Mouse (Mus musculus): ENCODE data around the gene Map4k4.

Map4k4 gene

DNA sequence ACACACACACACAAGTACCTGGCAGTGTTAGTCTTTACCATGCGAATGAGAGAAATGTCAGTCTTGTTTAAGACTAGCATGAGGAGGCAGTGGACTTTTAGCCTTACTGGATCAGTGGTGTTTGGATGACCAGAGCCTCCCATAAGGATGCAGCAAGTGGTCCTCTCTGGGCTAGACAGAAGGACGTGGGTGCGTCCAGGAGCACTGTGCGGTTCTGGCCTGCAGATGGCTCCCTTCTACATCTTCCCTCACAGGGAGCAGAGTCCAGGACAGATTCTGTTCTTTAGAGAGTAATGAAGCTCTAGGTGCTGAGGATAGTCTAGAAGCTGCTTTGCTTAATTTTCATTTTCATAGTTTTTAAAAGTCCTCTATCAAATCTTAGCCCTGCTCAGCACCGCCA is 100.2 kb downstream of the Map4k4 start:
- peak; percentile 74 to 75 for DNase-seq (ENCODE audit: low spot score in 2 of 2)

- DNase-seq (ENCODE audit: low spot score in 2 of 2): no peak
Measured at GRCm38 (mm10) chr1:40002129-40002727, 101.5 kb downstream of the Map4k4 start.

- DNase-seq (ENCODE audit: low spot score in 2 of 2): no peak
Measured at GRCm38 (mm10) chr1:40006043-40006651, 105.4 kb downstream of the Map4k4 start.

DNA sequence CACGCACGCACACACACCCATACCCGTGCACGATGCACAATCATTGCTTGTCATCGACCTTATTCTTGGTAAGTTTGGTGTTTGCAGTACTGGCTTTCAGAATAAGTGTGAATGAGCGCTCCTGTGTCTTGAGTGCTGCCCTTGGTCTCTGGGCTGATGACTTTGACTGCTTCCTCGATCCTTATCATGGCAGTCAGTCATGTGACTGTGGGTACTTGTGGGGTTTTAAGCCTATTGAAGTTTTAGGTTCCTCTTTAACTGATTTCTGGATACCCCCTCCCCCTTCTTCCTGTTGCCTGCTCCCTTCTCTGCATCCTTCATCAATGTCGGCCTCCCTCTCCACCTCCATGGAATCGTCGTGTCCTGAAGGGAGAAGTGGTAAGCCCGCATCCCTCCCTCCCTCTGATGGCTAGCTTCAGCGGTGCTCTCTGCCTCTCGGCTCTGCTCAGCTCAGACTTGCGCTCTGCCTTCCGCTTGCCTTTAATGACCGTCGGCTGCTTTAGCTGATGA is 107.3 kb downstream of the Map4k4 start:
- no peak for DNase-seq (ENCODE audit: low spot score in 2 of 2)

GRCm38 (mm10) chr1:40012696-40013095 is 112.0 kb downstream of the Map4k4 start:
- no peak for DNase-seq (ENCODE audit: low spot score in 2 of 2)

- no peak for DNase-seq (ENCODE audit: low spot score in 2 of 2)
Measured at GRCm38 (mm10) chr1:40015066-40015678, 114.5 kb downstream of the Map4k4 start.

GRCm38 (mm10) chr1:40021617-40022016 is 120.9 kb downstream of the Map4k4 start:
- peak in 1 of 2 experiments; percentile 49 for DNase-seq (ENCODE audit: low spot score in 2 of 2)

- no peak for DNase-seq (ENCODE audit: low spot score in 2 of 2)
Measured at GRCm38 (mm10) chr1:40022472-40023135, 121.9 kb downstream of the Map4k4 start.

DNA sequence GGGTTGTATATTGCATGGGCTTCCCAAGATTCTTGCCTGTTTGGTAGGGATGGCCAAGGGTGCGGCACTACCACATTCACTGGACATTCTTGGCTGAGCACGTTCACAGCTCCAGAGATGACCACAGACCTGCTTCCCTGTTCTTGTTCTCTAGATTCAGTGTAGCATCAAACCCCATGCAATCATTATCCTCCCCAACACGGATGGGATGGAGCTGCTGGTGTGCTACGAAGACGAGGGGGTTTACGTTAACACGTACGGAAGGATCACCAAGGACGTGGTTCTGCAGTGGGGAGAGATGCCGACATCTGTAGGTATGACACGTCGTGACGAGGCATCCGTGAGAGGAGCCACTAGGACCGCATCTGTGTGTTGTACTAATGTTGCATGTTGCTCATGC is 122.5 kb downstream of the Map4k4 start:
- no peak for DNase-seq (ENCODE audit: low spot score in 2 of 2)

GRCm38 (mm10) chr1:40023748-40024147 is 123.0 kb downstream of the Map4k4 start:
- no peak for DNase-seq (ENCODE audit: low spot score in 2 of 2)

- DNase-seq (ENCODE audit: low spot score in 2 of 2): peak in 1 of 2 experiments; percentile 50
Measured at GRCm38 (mm10) chr1:40024554-40025320, 124.0 kb downstream of the Map4k4 start.

- DNase-seq (ENCODE audit: low spot score in 2 of 2): no peak
Measured at GRCm38 (mm10) chr1:40025416-40025815, 124.7 kb downstream of the Map4k4 start.

- no peak for DNase-seq (ENCODE audit: low spot score in 2 of 2)
Measured at GRCm38 (mm10) chr1:40027116-40027620, 126.5 kb downstream of the Map4k4 start.

GRCm38 (mm10) chr1:40028207-40028998 is 127.7 kb downstream of the Map4k4 start:
- no peak for DNase-seq (ENCODE audit: low spot score in 2 of 2)

- no peak for DNase-seq (ENCODE audit: low spot score in 2 of 2)
Measured at GRCm38 (mm10) chr1:40029597-40029996, 128.9 kb downstream of the Map4k4 start.

DNA sequence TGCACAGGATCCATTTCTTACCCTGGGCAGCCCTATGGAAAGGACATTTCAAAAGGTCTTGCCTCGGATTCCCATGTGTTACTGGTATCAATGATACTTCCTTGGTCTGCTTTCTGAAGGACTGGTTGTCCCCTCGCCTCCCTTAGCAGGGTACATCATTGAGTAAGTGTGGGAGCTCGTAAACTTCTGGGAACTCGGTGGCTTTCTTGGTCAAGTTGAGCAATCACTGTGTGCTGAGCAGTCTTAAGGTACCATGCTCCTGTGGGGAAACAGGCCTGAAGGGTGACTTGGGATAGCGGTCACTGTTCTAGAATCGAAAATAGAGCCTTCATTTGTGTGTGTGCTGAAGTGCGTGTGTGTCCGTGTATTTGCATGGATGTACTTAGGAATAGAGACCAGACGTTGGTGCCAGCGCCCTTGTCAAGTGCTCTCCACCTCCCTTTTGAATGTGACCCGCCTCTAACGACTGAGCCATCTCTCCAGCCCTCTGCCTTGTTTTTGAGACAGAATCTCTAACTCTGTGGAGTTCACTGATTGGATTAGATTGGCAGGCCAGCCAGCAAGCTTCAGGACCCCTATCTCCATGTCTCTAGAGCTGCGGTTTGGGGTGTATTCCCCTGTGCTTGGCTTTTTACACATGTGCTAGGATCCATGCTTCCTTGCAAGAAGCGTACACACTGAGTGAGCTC is 129.7 kb downstream of the Map4k4 start:
- DNase-seq (ENCODE audit: low spot score in 2 of 2): no peak

DNA sequence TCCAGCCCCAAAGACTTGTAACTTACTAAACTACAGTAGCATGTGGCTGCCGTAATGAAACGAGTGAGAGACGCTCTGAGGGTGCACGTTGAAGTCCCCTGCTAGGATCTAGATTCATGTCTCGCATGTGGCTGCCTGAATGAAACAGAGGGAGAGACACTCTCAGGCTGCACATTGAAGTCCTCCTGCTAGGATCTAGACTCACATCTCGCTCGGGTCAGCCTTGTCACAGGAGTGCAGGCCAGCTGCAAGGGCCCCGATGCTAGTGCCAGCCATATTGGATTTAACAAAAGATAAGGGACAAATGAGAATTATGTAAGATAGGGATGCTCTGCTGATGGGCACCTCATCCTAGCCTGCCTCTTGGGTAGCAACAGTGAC is 130.3 kb downstream of the Map4k4 start:
- DNase-seq (ENCODE audit: low spot score in 2 of 2): no peak

DNA sequence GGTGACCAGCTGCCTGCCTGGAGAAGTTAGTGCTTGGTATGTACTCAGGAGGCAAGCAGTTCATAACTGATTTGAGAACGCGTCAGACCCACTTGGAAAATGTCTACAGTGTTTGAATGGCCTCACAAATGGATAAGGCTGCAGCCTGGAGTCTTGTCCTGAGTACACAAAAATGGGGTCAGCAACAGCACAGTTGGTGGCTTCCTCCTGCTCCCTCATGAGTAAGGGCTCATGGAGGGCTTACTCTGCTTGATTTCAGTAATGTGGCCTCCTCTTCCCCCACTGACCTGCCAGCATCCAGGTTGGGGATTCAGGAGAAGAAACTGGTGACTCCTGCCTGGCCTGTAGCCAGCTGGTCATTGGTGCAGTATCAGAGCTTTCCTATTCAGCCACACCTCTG is 130.9 kb downstream of the Map4k4 start:
- no peak for DNase-seq (ENCODE audit: low spot score in 2 of 2)

DNA sequence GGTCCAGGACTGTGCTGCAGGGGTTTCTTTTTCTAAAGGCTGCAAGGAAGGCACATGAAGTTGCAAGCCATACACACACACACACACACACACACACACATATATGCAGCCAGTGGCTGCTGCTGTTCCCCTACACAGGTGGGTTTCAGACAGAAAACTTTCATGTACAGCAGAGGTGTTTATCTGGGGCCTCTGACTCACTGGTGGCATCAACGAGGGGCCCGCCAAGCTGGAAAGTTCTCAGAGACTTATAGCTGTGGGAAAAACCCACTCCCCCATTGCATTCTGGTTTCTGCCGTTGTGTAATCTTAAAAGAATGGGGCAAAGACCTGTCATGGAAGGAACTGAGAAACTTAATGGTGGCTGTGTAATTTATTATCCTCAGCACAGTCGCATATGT is 132.6 kb downstream of the Map4k4 start:
- DNase-seq (ENCODE audit: low spot score in 2 of 2): no peak

GRCm38 (mm10) chr1:40033743-40034420 is 133.2 kb downstream of the Map4k4 start:
- DNase-seq (ENCODE audit: low spot score in 2 of 2): no peak
